Mouse (Mus musculus) leukemia stem cell, adult 10-12 weeks (primary cell): Measurements from ENCODE around the gene Olfr1153. TPM values are rescaled to one million over a fixed set of nuclear protein-coding genes. Genes with fewer than 3 reads are reported as not detected.

Experiments used
- polyA plus RNA-seq: library from polyadenylated mRNA; stranded (reverse); fragments of >175 nt; gene quantifications from 2 replicates; pipeline ENCODE4 v1.2.3, GENCODE M21; 2012; ENCODE audit warnings: low replicate concordance

Gene Olfr1153
- polyA plus RNA-seq = not detected in 2 replicates

GRCm38 (mm10) chr2:87894662-87895061 is at the start of gene Olfr1153:
Gene Olfr1153, plus strand, starts transcription at chr2:87894962.

DNA sequence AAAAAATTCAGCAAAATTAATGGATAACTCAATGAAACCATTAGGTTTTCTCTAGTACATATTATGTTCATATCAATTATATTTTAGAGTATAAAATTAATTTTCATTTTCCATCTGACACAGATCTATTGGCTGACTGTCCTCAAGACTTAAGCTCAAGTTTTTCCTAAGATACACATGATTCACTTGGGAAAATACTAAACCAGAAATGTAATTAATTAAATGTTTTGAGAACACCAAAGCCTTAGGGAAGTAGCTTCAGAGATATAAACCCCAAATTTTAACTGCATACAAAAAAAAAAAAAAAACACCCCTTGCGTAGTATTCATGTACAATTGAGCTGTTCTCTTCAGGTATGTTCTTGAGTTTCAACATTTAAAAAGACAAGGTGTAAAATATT is 39.2 kb upstream of the Olfr1153 start, which contains the start of gene Olfr1151:
Gene Olfr1151, plus strand, starts transcription at position 301 of the 400 bp plus-strand sequence.

GRCm38 (mm10) chr2:87866192-87866591 is 28.6 kb upstream of the Olfr1153 start, which contains the start of gene Olfr1152:
Gene Olfr1152, plus strand, starts transcription at chr2:87866492.

GRCm38 (mm10) chr2:87905066-87905465 is 10.3 kb downstream of the Olfr1153 start, which contains the start of gene Olfr1154:
Gene Olfr1154, minus strand, starts transcription at chr2:87905166.

DNA sequence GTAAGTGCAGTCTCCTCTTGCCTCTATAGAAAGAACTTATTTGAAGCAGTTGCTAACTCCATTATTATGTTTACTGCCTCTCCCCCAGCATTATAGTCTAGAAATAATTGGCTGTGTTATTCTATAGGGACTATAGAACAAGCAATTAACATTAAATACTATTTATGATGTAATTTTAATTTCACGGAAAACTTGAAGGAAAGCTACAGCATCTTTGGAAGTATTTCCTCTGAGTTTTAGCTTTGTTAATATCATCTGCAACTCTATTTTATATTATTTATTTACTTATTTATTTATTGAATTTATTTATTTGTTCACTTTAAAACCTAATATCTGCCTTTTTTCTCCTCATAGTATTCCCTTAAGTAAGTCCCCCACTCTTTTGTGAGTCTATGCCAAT is 50.3 kb downstream of the Olfr1153 start, which contains the start of gene Olfr1155:
Gene Olfr1155, minus strand, starts transcription at position 101 of the 400 bp plus-strand sequence.

Other genes starting within 250 kb of the Olfr1153 start
- gene Olfr1133, start 247.6 kb upstream of the Olfr1153 start, polyA plus RNA-seq = not detected in 2 replicates
- gene Olfr1134, start 236.5 kb upstream of the Olfr1153 start, polyA plus RNA-seq = not detected in 2 replicates
- not detected in 2 replicates for gene Olfr1135, start 221.3 kb upstream of the Olfr1153 start, polyA plus RNA-seq
- gene Olfr1136, start 201.0 kb upstream of the Olfr1153 start, polyA plus RNA-seq = not detected in 2 replicates
- gene Olfr1137, start 181.8 kb upstream of the Olfr1153 start, polyA plus RNA-seq = not detected in 2 replicates
- not detected in 2 replicates for gene Olfr1138, start 155.0 kb upstream of the Olfr1153 start, polyA plus RNA-seq
- gene Olfr1140, start 151.2 kb upstream of the Olfr1153 start, polyA plus RNA-seq = not detected in 2 replicates
- not detected in 2 replicates for gene Olfr1141, start 141.0 kb upstream of the Olfr1153 start, polyA plus RNA-seq
- not detected in 2 replicates for gene Olfr152, start 115.5 kb upstream of the Olfr1153 start, polyA plus RNA-seq
- gene Olfr1143, start 94.4 kb upstream of the Olfr1153 start, polyA plus RNA-seq = not detected in 2 replicates
- gene Olfr1145, start 85.1 kb upstream of the Olfr1153 start, polyA plus RNA-seq = not detected in 2 replicates
- not detected in 2 replicates for gene Olfr1148, start 64.4 kb upstream of the Olfr1153 start, polyA plus RNA-seq
- gene Olfr1150-ps1, start 51.0 kb upstream of the Olfr1153 start, polyA plus RNA-seq = not detected in 2 replicates
- gene Olfr1151, start 39.1 kb upstream of the Olfr1153 start, polyA plus RNA-seq = not detected in 2 replicates
- gene Olfr1152, start 28.5 kb upstream of the Olfr1153 start, polyA plus RNA-seq = not detected in 2 replicates
- not detected in 2 replicates for gene Olfr1154, start 10.2 kb downstream of the Olfr1153 start, polyA plus RNA-seq
- gene Olfr1155, start 50.2 kb downstream of the Olfr1153 start, polyA plus RNA-seq = not detected in 2 replicates
- not detected in 2 replicates for gene Olfr1156, start 58.1 kb downstream of the Olfr1153 start, polyA plus RNA-seq
- not detected in 2 replicates for gene Olfr1157, start 73.3 kb downstream of the Olfr1153 start, polyA plus RNA-seq
- gene Olfr74, start 79.7 kb downstream of the Olfr1153 start, polyA plus RNA-seq = not detected in 2 replicates
- not detected in 2 replicates for gene Olfr1158, start 95.2 kb downstream of the Olfr1153 start, polyA plus RNA-seq
- gene Olfr1160, start 113.3 kb downstream of the Olfr1153 start, polyA plus RNA-seq = not detected in 2 replicates
- not detected in 2 replicates for gene Olfr1161, start 127.8 kb downstream of the Olfr1153 start, polyA plus RNA-seq
- not detected in 2 replicates for gene Olfr73, start 142.7 kb downstream of the Olfr1153 start, polyA plus RNA-seq
- not detected in 2 replicates for gene Olfr1162, start 156.2 kb downstream of the Olfr1153 start, polyA plus RNA-seq
- gene Olfr1163, start 176.9 kb downstream of the Olfr1153 start, polyA plus RNA-seq = not detected in 2 replicates
- gene Olfr1164, start 199.0 kb downstream of the Olfr1153 start, polyA plus RNA-seq = not detected in 2 replicates
- gene Olfr1166, start 233.3 kb downstream of the Olfr1153 start, polyA plus RNA-seq = not detected in 2 replicates